Mouse (Mus musculus): ENCODE data around the gene Wfs1. TPM values are rescaled to one million over a fixed set of nuclear protein-coding genes. Genes with fewer than 3 reads are reported as not detected.

Wfs1 gene
- polyA plus RNA-seq, 1 experiment, result 8.5 TPM

GRCm38 (mm10) chr5:37002001-37002400, 13.0 kb upstream of the Wfs1 start:
- Histone ChIP-seq H3K27ac (ENCODE audit: control insufficient read depth, insufficient read depth, low read length) (no peak overlapping the region), H3K4me3 (ENCODE audit: control insufficient read depth, insufficient read depth, low read length) (no peak overlapping the region), H3K27me3 (ENCODE audit: control insufficient read depth, insufficient read depth, low read length) (no peaks in the 10 kb centered on the region), H3K36me3 (ENCODE audit: control insufficient read depth, insufficient read depth, low read length) (no peaks in the 10 kb centered on the region), H3K4me1 (replicated peaks; ENCODE audit: control insufficient read depth, insufficient read depth, low read length) (peaks cover 18% of the 10 kb centered on the region)
- DNase-seq, result peak; percentile 79
- no peak for TF ChIP-seq CTCF (IDR thresholded peaks at IDR 0.05; ENCODE audit: borderline replicate concordance, control insufficient read depth, extremely low read depth, insufficient read depth, low read length, poor library complexity)
- no peak for TF ChIP-seq POLR2A (IDR thresholded peaks at IDR 0.05; ENCODE audit: control insufficient read depth, extremely low read depth, insufficient read depth, low read length, poor library complexity)
- 50% methylated on average over 2 of the region's 2 CpGs for WGBS

- Histone ChIP-seq H3K4me3 (ENCODE audit: control insufficient read depth, insufficient read depth, low read length) (no peak overlapping the region), H3K36me3 (ENCODE audit: control insufficient read depth, insufficient read depth, low read length) (no peaks in the 10 kb centered on the region), H3K27ac (ENCODE audit: control insufficient read depth, insufficient read depth, low read length) (no peak overlapping the region), H3K27me3 (ENCODE audit: control insufficient read depth, insufficient read depth, low read length) (no peaks in the 10 kb centered on the region), H3K4me1 (replicated peaks; ENCODE audit: control insufficient read depth, insufficient read depth, low read length) (peaks cover 27% of the 10 kb centered on the region)
- TF ChIP-seq CTCF (IDR thresholded peaks at IDR 0.05; ENCODE audit: borderline replicate concordance, control insufficient read depth, extremely low read depth, insufficient read depth, low read length, poor library complexity), result no peak
- no peak for TF ChIP-seq POLR2A (IDR thresholded peaks at IDR 0.05; ENCODE audit: control insufficient read depth, extremely low read depth, insufficient read depth, low read length, poor library complexity)
- 96% methylated on average over 9 of the region's 9 CpGs for WGBS
- no peak for DNase-seq
Measured at GRCm38 (mm10) chr5:37001002-37001401, 12.0 kb upstream of the Wfs1 start.

- no peaks in the 10 kb centered on the region for H3K36me3 ChIP-seq (ENCODE audit: control insufficient read depth, insufficient read depth, low read length)
- peak; percentile 71 for DNase-seq
- no peaks in the 10 kb centered on the region for H3K27me3 ChIP-seq (ENCODE audit: control insufficient read depth, insufficient read depth, low read length)
- WGBS, result 2% methylated on average over 5 of the region's 5 CpGs
- no peak for TF ChIP-seq POLR2A (IDR thresholded peaks at IDR 0.05; ENCODE audit: control insufficient read depth, extremely low read depth, insufficient read depth, low read length, poor library complexity)
- no peak for TF ChIP-seq CTCF (IDR thresholded peaks at IDR 0.05; ENCODE audit: borderline replicate concordance, control insufficient read depth, extremely low read depth, insufficient read depth, low read length, poor library complexity)
- H3K4me3 ChIP-seq (ENCODE audit: control insufficient read depth, insufficient read depth, low read length), result no peak overlapping the region
- 0 out of 2 replicates have a peak overlapping the region, but pooled peaks have one; percentile 32 for H3K27ac ChIP-seq (ENCODE audit: control insufficient read depth, insufficient read depth, low read length)
- peaks cover 27% of the 10 kb centered on the region for H3K4me1 ChIP-seq (replicated peaks; ENCODE audit: control insufficient read depth, insufficient read depth, low read length)
Measured at GRCm38 (mm10) chr5:36997996-36998395, 9.0 kb upstream of the Wfs1 start.

- H3K4me3 ChIP-seq (ENCODE audit: control insufficient read depth, insufficient read depth, low read length), result no peak overlapping the region
- WGBS, result 80% methylated on average over 14 of the region's 14 CpGs
- H3K4me1 ChIP-seq (replicated peaks; ENCODE audit: control insufficient read depth, insufficient read depth, low read length), result peaks cover 30% of the 10 kb centered on the region
- no peaks in the 10 kb centered on the region for H3K36me3 ChIP-seq (ENCODE audit: control insufficient read depth, insufficient read depth, low read length)
- no peaks in the 10 kb centered on the region for H3K27me3 ChIP-seq (ENCODE audit: control insufficient read depth, insufficient read depth, low read length)
- no peak overlapping the region for H3K27ac ChIP-seq (ENCODE audit: control insufficient read depth, insufficient read depth, low read length)
- TF ChIP-seq POLR2A (IDR thresholded peaks at IDR 0.05; ENCODE audit: control insufficient read depth, extremely low read depth, insufficient read depth, low read length, poor library complexity), result no peak
- TF ChIP-seq CTCF (IDR thresholded peaks at IDR 0.05; ENCODE audit: borderline replicate concordance, control insufficient read depth, extremely low read depth, insufficient read depth, low read length, poor library complexity), result no peak
- DNase-seq, result no peak
Measured at GRCm38 (mm10) chr5:36996410-36996809, 7.4 kb upstream of the Wfs1 start.

GRCm38 (mm10) chr5:36990631-36991350, 1.8 kb upstream of the Wfs1 start:
- no peak overlapping the region for H3K27ac ChIP-seq (ENCODE audit: control insufficient read depth, insufficient read depth, low read length)
- H3K36me3 ChIP-seq (ENCODE audit: control insufficient read depth, insufficient read depth, low read length), result no peaks in the 10 kb centered on the region
- H3K27me3 ChIP-seq (ENCODE audit: control insufficient read depth, insufficient read depth, low read length), result no peaks in the 10 kb centered on the region
- TF ChIP-seq CTCF (IDR thresholded peaks at IDR 0.05; ENCODE audit: borderline replicate concordance, control insufficient read depth, extremely low read depth, insufficient read depth, low read length, poor library complexity), result no peak
- 81% methylated on average over 3 of the region's 3 CpGs for WGBS
- no peak overlapping the region for H3K4me3 ChIP-seq (ENCODE audit: control insufficient read depth, insufficient read depth, low read length)
- H3K4me1 ChIP-seq (replicated peaks; ENCODE audit: control insufficient read depth, insufficient read depth, low read length), result peaks cover 15% of the 10 kb centered on the region
- DNase-seq, result no peak

- DNase-seq, result no peak
- Histone ChIP-seq H3K4me3 (ENCODE audit: control insufficient read depth, insufficient read depth, low read length) (no peak overlapping the region), H3K4me1 (replicated peaks; ENCODE audit: control insufficient read depth, insufficient read depth, low read length) (peaks cover 15% of the 10 kb centered on the region), H3K36me3 (ENCODE audit: control insufficient read depth, insufficient read depth, low read length) (no peaks in the 10 kb centered on the region), H3K27me3 (ENCODE audit: control insufficient read depth, insufficient read depth, low read length) (no peaks in the 10 kb centered on the region), H3K27ac (ENCODE audit: control insufficient read depth, insufficient read depth, low read length) (no peak overlapping the region)
- WGBS, result 71% methylated on average over 3 of the region's 3 CpGs
- TF ChIP-seq POLR2A (IDR thresholded peaks at IDR 0.05; ENCODE audit: control insufficient read depth, extremely low read depth, insufficient read depth, low read length, poor library complexity) (no peak), CTCF (IDR thresholded peaks at IDR 0.05; ENCODE audit: borderline replicate concordance, control insufficient read depth, extremely low read depth, insufficient read depth, low read length, poor library complexity) (no peak)
Measured at GRCm38 (mm10) chr5:36990196-36990595, 1.2 kb upstream of the Wfs1 start.

GRCm38 (mm10) chr5:36989625-36989977, 596 bp upstream of the Wfs1 start:
- WGBS, result 1% methylated on average over 3 of the region's 3 CpGs
- Histone ChIP-seq H3K27ac (ENCODE audit: control insufficient read depth, insufficient read depth, low read length) (no peak overlapping the region; the same call in 1 of the 2 replicates), H3K27me3 (ENCODE audit: control insufficient read depth, insufficient read depth, low read length) (no peaks in the 10 kb centered on the region), H3K4me1 (replicated peaks; ENCODE audit: control insufficient read depth, insufficient read depth, low read length) (peaks cover 15% of the 10 kb centered on the region), H3K4me3 (ENCODE audit: control insufficient read depth, insufficient read depth, low read length) (no peak overlapping the region), H3K36me3 (ENCODE audit: control insufficient read depth, insufficient read depth, low read length) (no peaks in the 10 kb centered on the region)
- TF ChIP-seq POLR2A (IDR thresholded peaks at IDR 0.05; ENCODE audit: control insufficient read depth, extremely low read depth, insufficient read depth, low read length, poor library complexity), result no peak
- TF ChIP-seq CTCF (IDR thresholded peaks at IDR 0.05; ENCODE audit: borderline replicate concordance, control insufficient read depth, extremely low read depth, insufficient read depth, low read length, poor library complexity), result no peak
- peak; percentile 26 for DNase-seq
